Mouse (Mus musculus) layer of hippocampus, postnatal 36 days (tissue): ENCODE data around the gene Pik3r5. TPM values are rescaled to one million over a fixed set of nuclear protein-coding genes. Genes with fewer than 3 reads are reported as not detected.
A peak's percentile ranks its signal among the peaks of the same experiment; 100 is the strongest.

Source experiments
- DNase-seq, 2 experiments: peaks; one replicate each; pipeline ENCODE4 v3.0.0; 2022
- total RNA-seq, 2 experiments: library from RNA; stranded (reverse); gene quantifications; 2 replicates each; pipeline ENCODE4 v1.2.3; 2021

The Pik3r5 gene
- total RNA-seq, 2 experiments from 2014 or later, result 1.2 to 2.8 TPM

DNA sequence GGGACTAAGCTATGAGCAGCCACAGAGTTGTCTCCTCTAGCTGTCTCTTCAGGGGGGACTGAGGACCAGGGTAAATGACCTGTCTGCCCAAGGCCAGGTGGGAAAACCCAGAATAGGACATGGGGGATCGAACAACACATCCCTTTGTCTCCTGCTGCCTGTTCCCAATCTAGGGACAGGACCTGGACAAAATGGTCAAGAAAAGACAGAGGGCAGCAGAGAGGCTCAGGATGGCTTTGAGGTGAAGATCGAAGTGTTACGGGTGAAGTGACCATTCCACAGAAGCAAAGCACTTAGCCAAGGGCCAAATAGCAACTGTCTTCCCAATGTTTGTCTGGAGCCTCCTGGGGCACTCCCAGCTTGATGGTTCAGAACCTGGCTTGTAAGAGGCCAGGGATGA, 54.2 kb downstream of the Pik3r5 start:
- DNase-seq, result no peak

DNA sequence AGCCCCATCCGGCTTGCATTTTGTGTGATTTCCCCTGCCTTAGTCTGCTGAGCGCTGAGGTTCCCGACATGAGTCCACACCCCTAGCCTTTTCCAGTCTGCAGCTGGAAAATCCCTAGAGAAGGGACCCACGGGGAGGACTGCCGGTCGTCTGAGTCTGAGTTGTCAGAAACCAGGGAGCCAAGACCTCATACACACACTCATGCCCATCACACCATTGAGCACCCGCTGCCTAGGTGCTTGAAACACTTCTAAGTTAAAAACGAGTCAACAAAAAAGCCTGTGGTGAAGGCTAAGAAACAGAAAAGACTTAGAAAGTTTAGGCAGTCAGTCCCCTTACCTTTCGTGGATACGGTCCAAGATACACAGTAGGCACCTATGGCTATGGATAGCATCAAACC, 55.8 kb downstream of the Pik3r5 start:
- DNase-seq, result no peak

DNA sequence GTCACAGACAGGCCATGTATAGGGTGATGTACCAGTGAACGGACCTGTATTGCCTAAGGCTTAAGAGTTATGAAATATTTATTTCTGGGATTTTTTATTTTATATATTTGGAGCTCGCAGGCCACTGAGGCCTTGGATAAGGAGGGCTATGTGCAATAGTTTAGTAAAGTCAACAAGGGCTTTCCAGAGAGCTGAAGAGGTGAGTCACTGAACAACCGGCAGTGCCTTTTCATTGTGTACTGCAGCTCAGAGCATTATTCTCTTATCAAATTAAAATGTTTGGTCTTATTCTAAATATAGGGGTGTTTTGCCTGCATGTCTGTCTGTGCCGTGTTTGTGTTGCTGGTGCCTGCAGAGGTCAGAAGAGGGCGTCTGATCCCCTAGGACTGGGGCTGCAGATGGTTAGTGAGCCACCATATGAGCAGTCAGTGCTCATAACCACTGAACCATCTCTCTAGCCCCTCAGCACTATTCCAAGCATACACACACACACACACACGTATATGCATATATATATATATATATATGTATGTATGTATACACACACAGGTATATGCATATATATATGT, 56.4 kb downstream of the Pik3r5 start:
- DNase-seq, result no peak

DNA sequence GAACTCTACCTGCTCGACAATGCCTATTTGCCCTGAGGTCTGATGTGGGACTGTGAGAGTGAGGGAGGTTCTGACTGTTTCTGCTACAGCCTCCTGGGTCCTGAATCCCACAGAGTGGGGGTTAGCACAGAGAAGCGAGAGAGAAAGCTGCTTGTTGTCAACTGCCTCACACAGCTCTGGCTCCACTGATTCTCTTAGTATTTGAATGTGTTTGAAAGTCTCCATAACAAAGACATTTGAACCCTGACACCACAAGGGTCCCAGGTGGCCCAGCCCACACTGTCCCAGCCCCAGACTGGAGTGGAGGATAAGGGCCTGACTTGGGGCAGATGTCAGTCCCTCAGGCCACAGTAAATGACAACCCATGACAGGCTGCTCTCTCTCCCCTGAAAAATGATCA, 57.3 kb downstream of the Pik3r5 start:
- no peak for DNase-seq

DNA sequence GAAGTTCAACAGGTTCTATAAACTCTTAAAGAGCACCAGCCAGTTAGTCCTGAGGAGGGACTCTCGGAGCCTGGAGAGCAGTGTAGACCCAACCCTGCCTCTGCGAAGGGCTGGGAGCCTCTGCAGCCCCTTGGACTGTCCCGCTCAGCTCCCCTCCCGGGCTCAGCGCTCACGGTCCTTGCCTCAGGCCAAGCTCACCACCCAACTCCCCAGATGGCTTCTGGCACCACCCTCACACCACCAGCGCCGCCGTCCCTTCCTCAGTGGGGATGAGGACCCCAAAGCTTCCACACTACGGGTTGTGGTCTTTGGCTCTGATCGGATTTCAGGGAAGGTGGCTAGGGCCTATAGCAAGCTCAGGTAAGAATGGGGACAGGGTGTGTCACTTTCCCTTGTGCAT, 60.7 kb downstream of the Pik3r5 start:
- no peak for DNase-seq

DNA sequence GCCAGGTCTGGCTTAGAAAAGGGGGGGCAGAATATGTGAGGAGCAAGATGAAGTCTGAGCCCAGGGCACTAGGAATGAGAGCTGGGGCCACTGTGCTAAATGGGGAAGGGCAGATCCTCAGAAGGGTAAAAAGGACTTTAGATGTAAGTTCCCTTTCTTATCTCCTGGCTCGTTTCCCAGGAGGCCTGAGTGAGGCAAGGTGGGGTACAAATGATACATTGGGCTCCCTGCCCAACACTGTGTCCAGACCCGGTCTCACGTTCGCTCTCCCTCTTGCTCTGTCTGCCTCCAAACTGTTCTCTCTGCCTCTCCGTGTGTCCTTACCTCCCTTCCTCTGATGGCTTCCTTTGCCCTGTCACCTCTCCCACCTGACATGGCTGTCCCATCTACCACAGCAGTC, 61.8 kb downstream of the Pik3r5 start:
- no peak for DNase-seq

DNA sequence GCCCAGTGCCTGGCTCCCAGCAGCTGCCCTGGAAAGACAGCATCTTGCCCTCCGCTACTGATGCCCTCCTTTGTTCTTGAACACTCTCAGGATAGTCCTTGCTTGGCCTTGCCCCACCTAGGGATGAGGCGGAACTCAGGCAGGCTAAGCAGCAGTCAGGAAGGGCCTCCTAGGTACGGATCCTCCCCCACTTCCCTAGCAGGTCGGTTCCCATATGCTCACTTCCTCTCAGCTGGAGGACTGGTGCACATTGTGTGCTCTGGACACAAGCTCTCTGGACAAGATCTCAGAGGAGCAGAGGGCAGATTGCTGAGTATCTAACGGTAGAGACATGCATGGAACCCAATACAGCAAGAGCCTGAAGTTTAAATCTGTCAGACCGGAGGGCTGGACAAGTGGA, 65.2 kb downstream of the Pik3r5 start:
- DNase-seq, result no peak

DNA sequence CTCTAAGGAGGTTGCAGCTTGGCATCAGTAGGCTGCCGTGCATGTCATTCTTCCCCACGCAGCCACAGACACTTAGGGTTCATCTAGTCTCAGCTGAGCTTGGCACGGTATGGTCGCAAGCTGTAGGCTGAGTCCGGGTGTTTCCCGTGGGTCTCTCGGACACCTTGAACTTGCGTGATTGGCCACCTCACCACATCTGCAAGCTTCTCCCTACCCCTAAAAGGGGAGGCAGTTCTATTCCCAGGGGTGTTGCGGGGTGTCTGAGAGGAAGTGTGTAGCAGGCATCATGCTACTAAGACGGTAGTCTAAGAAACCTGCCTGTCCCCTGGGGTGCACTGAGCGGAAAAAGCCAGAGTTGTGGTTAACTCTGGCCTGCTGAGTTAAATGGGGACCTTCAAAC, 66.6 kb downstream of the Pik3r5 start:
- no peak for DNase-seq

DNA sequence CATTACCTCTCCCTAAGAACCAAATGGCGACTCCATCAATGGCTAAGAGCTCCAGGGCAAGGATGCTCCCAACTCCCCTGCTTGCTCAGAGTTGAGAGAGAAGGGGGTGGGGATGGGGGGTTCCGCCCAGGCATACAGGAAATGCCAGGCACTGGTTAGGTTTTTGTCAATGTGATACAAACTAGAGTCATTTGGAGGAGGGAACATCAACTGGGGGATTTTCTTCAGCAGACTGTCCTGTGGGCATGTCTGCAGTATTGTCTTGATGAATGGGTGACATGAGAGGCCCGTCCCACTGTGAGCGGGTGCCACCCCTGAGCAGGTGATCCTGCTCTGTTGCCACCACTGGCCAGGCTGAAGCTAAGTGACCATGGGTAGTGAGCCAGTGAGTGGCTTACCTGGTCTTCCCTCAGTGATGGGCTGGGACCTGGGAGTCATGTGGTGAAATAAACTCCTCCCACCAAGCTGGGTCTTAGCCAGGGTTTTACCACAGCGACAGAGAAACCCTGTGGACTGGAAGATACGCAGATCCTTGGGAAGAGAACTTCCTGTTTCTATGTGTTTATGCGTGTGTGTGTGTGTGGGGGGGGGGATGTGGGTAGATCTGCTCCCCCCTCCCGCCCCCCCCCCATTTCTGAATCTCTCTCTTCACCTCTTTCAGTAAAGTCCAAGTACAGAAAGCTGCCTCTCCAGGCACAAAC, 67.2 kb downstream of the Pik3r5 start:
- no peak for DNase-seq

DNA sequence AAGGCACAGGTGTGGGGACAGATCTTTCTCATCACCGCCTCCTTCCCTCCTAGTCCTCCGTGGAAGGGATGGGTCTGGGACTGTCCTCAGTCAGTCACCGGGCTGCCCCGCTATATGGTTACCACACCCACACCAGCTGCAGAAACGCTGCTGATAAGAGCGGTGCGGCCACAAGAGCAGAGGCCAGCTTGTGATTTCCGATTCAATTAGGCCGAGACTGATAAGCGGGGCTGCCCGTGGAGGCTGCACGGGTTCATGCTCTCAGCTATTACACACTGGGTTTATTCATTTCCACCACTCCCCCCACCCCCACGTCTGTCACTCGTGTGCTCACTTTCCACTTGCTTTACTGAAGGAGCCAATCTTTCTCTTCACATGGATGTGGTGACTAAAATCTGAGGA, 69.0 kb downstream of the Pik3r5 start:
- DNase-seq, result no peak

DNA sequence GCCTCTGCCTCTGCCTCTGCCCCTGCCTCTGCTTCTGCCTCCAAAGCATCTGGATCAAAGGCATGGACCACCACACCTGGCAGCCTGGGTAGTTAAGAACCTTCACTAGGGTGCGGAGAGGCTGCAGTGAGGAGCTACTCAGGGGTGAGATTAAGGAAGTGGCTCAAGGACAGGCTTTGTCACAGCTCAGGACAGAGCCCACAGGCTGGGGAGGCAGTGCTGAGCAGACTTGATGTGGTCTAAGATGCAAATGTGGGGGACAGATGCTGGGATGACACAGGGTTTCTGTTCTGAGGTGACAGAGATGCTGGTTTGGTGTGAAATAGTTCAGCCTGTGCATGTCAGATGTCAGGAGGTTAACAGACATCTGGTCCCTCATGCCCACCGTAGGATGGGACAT, 70.5 kb downstream of the Pik3r5 start:
- no peak for DNase-seq

DNA sequence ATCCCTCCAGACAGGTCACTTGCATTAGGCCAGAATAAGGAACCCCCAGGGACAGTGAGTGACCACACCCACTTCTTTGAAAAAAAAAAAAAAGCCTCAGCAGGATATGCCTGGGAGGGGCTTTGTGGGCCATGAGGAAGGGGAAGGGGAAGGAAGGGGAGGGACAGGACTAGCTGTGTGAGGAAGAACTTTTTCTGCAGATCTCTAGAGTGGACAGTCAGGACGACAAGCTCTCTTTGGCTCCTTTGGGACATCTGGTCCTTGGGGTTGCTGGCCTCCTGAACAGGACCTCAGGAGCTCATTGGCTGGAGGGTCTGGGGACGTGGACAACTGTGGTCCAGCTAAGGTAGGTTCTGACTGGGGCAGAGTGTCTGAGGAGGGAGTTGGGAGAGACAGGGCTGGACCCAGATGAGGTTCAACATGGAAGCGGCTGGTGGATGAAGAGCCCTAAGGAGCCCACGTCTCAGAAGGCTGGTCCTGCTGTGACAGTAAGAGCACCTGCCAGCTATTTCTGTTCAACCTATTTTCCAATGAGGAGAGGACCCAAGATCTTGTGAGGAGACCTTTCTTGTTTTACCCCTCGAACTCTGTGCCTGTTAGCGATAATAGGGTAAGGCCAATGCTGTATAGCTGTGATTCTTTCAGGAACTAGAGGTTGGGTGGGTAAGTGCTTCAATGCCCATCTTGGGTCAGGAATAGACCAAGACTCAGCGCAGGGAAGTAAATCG, 71.1 kb downstream of the Pik3r5 start, which contains the start of gene Pik3r6:
Gene Pik3r6 (plus strand): TSS at position 118 of the 728 bp plus-strand sequence.
- no peak for DNase-seq

DNA sequence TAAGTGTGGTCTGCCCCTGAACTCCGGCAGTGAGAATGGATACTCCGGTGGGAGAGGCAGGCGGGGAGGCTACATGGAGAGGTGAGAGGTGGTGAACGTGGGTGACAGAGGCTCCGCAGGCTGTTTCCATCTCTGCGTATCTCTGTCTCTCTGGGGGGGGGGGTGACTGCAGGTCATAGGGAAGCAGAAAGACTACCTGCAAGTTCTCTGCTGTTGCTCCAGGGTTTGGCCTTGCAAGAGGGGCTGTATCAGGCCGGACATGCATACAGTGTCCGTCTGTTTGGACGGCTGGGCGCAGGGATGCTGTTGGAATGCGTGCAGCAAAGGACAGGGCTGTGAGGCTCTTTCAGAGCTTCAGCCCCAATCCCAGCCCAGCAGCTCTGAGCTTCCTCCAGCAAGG, 73.0 kb downstream of the Pik3r5 start:
- DNase-seq, result no peak

DNA sequence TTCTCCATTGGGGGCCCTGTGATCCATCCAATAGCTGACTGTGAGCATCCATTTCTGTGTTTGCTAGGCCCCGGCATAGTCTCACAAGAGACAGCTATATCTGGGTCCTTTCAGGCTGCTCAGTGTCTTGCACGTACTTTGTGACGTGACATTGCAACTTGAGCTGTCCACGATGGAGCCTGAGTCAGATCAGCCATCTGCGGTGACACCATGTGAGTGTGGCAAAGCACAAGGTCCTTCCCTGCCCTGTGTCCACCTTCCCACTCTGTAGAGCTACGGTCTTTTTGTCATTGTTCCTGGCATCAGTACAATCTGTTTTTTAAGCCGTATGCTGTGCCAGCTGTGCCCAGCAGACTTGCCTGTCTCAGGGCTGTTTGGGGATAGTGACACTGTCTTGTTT, 75.3 kb downstream of the Pik3r5 start:
- no peak for DNase-seq

DNA sequence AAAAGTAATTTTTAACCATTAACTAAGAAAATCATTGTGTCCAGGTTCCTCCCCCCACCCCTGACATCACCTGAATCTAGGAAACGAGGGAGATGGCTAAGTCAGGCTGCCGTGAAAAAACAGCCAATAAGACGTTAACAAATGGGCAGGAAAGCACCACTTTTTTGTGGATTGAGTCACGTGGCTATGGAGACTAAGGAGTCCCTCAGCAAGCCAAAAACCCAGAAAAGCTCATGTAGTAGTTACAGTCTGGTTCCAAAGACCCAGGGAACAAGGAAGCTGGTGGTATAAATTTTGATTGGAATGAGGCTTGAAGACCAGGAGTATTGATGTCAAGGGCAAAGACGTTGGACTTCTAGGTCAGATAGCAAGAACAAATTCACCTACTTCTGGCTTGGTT, 76.7 kb downstream of the Pik3r5 start:
- DNase-seq, result no peak

DNA sequence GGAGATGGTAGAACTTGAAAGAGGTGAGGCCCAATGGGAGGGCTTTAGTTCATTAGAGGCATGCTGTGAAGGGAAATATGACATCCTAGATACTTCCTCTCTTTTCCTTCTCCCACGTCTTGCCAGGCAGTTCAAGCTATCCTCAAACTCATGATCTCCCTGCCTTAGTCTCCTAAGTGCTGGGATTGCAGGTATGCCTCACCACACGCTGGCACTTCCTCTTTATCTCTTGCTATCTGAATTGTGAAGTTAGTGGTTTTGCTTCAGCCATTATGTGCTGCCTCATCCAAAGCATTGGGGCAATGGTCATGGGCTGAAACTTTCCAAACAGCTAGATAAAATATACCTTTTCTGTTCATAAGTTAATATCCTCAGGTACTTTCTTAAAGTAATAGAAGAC, 77.3 kb downstream of the Pik3r5 start:
- DNase-seq, result no peak

DNA sequence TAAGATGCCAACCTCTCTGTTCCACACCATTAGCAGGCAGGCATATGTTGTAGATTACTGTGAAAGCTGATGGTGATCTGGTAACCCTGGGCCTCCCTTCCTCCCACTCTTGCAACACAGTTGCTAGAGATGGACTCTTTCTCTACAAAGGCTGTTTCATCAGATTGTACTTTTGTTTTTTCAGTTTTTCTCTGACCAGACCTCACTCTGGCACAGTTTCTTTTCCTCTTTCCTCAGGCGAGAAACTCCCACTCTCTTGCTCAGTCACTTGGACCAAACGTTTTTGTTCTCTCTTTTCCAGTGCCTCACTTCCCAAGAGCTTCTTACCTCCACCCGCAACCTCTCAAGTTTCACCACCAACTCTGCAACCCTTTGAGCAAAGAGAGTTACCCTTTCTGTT, 82.0 kb downstream of the Pik3r5 start:
- DNase-seq, result no peak

DNA sequence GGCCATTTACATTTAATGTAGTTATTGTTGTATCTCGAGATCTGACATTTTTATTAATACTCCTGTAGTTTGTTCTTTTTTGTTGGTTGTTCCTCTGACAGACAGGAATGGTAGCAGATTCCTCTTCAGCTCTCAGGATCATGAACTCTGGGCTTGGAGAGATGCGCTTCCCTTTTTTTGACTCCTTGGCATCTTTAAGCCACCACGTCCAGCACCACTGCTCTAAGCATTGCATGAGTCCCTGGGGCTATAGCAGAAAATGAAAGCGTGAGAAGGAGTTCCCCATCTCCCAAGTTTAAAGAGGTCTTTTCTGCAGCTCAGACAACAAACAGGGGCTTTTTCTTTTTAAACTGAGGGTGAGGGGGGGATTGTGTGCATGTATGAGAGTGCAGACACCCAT, 87.4 kb downstream of the Pik3r5 start:
- DNase-seq, result no peak

DNA sequence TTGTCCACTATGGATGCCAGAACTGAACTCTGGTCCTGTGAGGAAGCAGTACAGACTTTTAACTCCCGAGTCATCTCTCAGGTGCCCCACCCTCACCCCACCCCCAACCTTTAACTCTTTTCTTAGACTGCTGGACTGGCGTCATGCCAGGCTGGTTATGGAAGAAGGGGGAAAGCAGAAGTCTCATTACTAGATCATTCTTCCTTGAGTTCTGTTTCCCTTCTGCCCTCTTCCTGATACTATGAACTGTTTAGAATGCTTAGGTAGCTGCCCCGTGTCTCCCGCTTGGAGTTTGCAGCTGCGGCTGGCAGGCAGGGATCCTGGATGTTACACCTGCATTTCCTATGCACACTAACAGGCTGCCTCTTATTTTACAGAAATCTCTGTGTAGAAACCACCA, 87.9 kb downstream of the Pik3r5 start:
- no peak for DNase-seq

DNA sequence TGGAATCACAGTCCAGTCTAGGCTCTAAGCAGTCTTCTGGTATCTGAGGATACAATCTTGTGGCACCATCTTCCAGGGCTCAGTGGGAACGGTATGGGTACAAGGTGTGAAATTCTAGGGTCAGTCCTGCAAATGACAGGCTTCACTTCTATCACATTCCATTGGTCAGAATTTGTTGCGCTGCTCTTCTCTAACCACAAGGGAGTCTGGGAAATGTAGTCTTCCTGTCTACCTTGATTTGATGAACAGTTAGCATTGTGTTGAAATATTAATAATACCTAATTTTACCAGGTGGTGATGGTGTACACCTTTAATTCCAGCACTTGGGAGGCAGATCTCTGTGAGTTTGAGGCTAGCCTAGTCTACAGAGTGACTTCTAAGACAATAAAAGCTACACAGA, 88.5 kb downstream of the Pik3r5 start:
- DNase-seq, result no peak

DNA sequence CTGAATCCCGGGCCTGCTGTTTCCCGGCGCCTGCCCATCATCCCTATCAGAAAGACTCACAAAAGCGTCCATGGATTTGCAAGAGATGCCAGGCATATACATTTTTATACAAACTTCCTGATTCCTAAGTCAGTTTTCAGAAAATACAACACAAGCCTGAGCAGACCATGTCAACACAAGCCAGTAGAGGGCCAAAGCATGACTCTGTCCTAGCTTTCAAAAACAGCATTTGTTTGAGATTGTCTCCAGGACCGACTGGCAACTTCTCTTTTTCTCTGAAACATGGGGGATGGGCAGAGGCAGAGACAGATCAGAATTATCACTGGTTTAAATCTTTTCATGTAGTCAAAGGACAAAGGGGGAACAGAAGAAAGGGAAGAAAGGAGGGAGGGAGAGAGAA, 89.4 kb downstream of the Pik3r5 start:
- no peak for DNase-seq

DNA sequence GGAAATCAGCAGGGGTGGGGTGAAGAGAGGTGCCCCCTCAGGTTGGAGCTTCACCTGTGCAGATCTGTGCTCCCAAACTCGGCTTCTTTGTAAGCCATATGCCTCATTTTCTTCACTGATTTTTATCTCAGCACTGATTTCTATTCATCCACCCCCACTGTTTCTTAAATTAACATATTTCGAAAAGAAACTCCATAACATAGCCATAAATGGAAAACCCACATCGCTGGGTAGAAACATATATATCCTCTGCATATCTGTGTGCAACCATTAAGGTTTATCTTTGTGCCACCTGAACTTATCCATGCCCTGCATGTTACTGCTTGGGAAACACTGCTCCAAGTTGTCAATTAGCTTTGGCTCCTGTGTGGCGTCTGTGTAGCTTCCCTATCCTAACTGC, 94.5 kb downstream of the Pik3r5 start:
- DNase-seq, result no peak

DNA sequence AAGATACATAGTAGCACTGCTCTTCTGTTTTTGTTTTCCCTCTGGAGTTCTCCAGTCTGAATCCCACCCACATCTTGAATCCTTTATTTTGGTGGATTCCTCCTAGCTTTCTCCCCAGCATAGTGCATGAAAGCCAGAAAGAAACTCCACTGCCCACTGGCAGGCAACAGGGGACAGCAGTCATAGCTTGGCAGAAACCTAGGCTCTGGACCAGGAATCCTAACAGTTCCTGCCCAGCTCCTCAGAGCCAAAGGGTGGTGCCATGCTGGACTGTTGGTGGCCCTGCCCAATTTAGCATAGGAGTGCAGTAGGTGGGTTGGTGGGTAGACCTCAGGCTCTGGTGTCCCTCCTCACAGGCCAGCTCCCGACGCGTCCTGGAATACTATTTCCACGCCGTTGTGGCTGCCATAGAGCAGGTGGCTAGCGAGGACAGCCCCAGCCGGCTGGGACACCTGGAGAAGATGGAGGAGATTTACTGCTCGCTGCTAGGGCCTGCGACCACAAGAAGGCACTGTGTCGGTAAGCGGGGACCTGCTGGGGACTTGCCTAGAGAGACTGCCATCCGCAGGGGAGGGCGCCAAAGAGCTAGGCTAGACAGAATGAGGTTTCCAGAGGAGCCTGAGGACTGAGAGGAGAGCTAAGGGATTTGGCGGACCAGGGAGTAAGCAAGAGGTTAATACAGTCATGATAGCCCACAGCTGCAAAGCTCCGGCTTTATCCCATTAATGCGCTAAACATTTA, 99.3 kb downstream of the Pik3r5 start:
- DNase-seq, result peak; percentile 54 to 60
